In the genomic region with DNA sequence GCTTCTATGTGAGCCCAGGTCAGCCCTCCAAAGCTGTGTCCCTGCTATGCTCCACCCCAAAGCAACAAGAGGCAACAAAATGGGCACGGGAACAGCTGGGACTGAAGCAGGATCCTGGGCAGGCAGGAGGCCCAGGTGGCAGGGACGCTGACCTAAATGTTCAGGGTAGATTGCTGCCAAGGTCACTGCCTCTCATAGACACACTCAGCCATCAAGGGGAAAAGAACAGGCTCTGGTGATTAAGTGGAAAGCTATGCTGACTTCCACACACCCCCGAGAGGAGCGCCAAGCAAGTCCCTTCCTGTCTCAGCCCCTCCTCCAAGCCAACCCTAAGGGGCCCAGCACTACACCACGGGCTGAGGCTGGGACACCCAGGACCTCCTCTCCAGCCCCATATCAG, we compare ENCODE assay signal across 8 mouse cellular contexts.
A peak's percentile ranks its signal among the peaks of the same experiment; 100 is the strongest.
DNase-seq lines count a peak whose midpoint lies in the region; ATAC-seq and TF ChIP-seq lines count a peak whose summit lies in the region.

No protein-coding gene starts in this region.

- no peaks in the 10 kb centered on the region for H3K27me3 ChIP-seq in embryonic facial prominence, embryonic 12.5 days
- H3K27me3 ChIP-seq in hindbrain, postnatal 0 days (ENCODE audit: insufficient read depth, low read length) = no peaks in the 10 kb centered on the region
- H3K27me3 ChIP-seq in liver, embryonic 13.5 days = no peaks in the 10 kb centered on the region
- H3K27me3 ChIP-seq in midbrain, embryonic 14.5 days (ENCODE audit: control insufficient read depth, insufficient read depth, low read length) = no peaks in the 10 kb centered on the region

- no peak overlapping the region for H3K4me2 ChIP-seq in embryonic facial prominence, embryonic 12.5 days (replicated peaks)
- no peak overlapping the region for H3K4me2 ChIP-seq in hindbrain, postnatal 0 days (ENCODE audit: low read depth, low read length)
- H3K4me2 ChIP-seq in liver, embryonic 13.5 days = no peak overlapping the region
- no peak overlapping the region for H3K4me2 ChIP-seq in midbrain, embryonic 14.5 days (ENCODE audit: low read length)

- peak; percentile 89 to 95 for DNase-seq in adrenal gland, adult (ENCODE audit: inconsistent age in 2 of 2, low spot score in 1 of 2)
- no peak for DNase-seq in adrenal gland, adult 18-20 months (ENCODE audit: low spot score in 2 of 2)
- DNase-seq in hindbrain, postnatal 0 days (ENCODE audit: low spot score) = no peak
- DNase-seq in liver, embryonic 13.5 days = no peak
- no peak for DNase-seq in midbrain, embryonic 14.5 days
- no peak for DNase-seq in layer of hippocampus, adult 9-10 months (ENCODE audit: low spot score)
- DNase-seq in right cerebral cortex, postnatal 36 days (ENCODE audit: low spot score in 2 of 2) = no peak

- no peak for ATAC-seq in embryonic facial prominence, embryonic 12.5 days (ENCODE audit: insufficient number of reproducible peaks, insufficient read depth, low FRiP score, low TSS enrichment)
- ATAC-seq in hindbrain, postnatal 0 days = no peak
- peak; percentile 49; the same call in 1 of the 2 replicates for ATAC-seq in liver, embryonic 13.5 days (ENCODE audit: low read depth)
- ATAC-seq in midbrain, embryonic 14.5 days (ENCODE audit: low FRiP score, low TSS enrichment) = no peak

- H3K9me3 ChIP-seq in embryonic facial prominence, embryonic 12.5 days = 0 out of 2 replicates have a peak, but pooled peaks cover 3% of the 10 kb centered on the region
- H3K9me3 ChIP-seq in hindbrain, postnatal 0 days (ENCODE audit: low read length) = no peaks in the 10 kb centered on the region
- H3K9me3 ChIP-seq in liver, embryonic 13.5 days (replicated peaks) = no peaks in the 10 kb centered on the region
- H3K9me3 ChIP-seq in midbrain, embryonic 14.5 days (ENCODE audit: control insufficient read depth, low read length) = no peaks in the 10 kb centered on the region; the same call in 1 of the 2 replicates

- H3K9ac ChIP-seq in embryonic facial prominence, embryonic 12.5 days = no peak overlapping the region
- H3K9ac ChIP-seq in hindbrain, postnatal 0 days (replicated peaks; ENCODE audit: low read length) = no peak overlapping the region
- H3K9ac ChIP-seq in liver, embryonic 13.5 days = no peak overlapping the region
- H3K9ac ChIP-seq in midbrain, embryonic 14.5 days (replicated peaks; ENCODE audit: low read length) = no peak overlapping the region

- no peak for TF ChIP-seq CTCF in hindbrain, postnatal 0 days (IDR thresholded peaks at IDR 0.05; ENCODE audit: low read depth)

- H3K27ac ChIP-seq in embryonic facial prominence, embryonic 12.5 days = 0 out of 2 replicates have a peak overlapping the region, but pooled peaks have one; percentile 4
- H3K27ac ChIP-seq in hindbrain, postnatal 0 days = peak overlapping the region; percentile 46; the same call in 1 of the 2 replicates
- peak overlapping the region; percentile 15; the same call in 1 of the 2 replicates for H3K27ac ChIP-seq in liver, embryonic 13.5 days
- H3K27ac ChIP-seq in midbrain, embryonic 14.5 days (replicated peaks; ENCODE audit: low read depth, low read length) = no peak overlapping the region

- 37% methylated on average over 5 of the region's 5 CpGs for WGBS in embryonic facial prominence, embryonic 12.5 days
- 53% methylated on average over 5 of the region's 5 CpGs for WGBS in hindbrain, postnatal 0 days
- 31% methylated on average over 5 of the region's 5 CpGs for WGBS in liver, embryonic 13.5 days (ENCODE audit: insufficient replicate concordance)
- WGBS in midbrain, embryonic 14.5 days = 76% methylated on average over 5 of the region's 5 CpGs

- H3K36me3 ChIP-seq in embryonic facial prominence, embryonic 12.5 days = no peaks in the 10 kb centered on the region
- no peaks in the 10 kb centered on the region for H3K36me3 ChIP-seq in hindbrain, postnatal 0 days (ENCODE audit: insufficient read depth, low read length)
- H3K36me3 ChIP-seq in liver, embryonic 13.5 days = no peaks in the 10 kb centered on the region
- H3K36me3 ChIP-seq in midbrain, embryonic 14.5 days (ENCODE audit: control insufficient read depth, insufficient read depth, low read length) = no peaks in the 10 kb centered on the region

- no peak overlapping the region for H3K4me3 ChIP-seq in embryonic facial prominence, embryonic 12.5 days
- no peak overlapping the region for H3K4me3 ChIP-seq in hindbrain, postnatal 0 days (ENCODE audit: low read length)
- H3K4me3 ChIP-seq in liver, embryonic 13.5 days (replicated peaks) = no peak overlapping the region
- H3K4me3 ChIP-seq in midbrain, embryonic 14.5 days (replicated peaks; ENCODE audit: low read depth, low read length) = no peak overlapping the region

- peaks cover 26% of the 10 kb centered on the region for H3K4me1 ChIP-seq in embryonic facial prominence, embryonic 12.5 days
- H3K4me1 ChIP-seq in hindbrain, postnatal 0 days (ENCODE audit: insufficient read depth, low read length) = 0 out of 2 replicates have a peak, but pooled peaks cover 12% of the 10 kb centered on the region
- H3K4me1 ChIP-seq in liver, embryonic 13.5 days (replicated peaks) = peaks cover 32% of the 10 kb centered on the region
- H3K4me1 ChIP-seq in midbrain, embryonic 14.5 days (ENCODE audit: control insufficient read depth, insufficient read depth, low read length) = no peaks in the 10 kb centered on the region

Comparison
In these comparisons a context has a peak if more than half of its experiments do, and no peak if none do; other contexts are left out.
1. DNase-seq: peak in adrenal gland, adult (2 of 2); none in adrenal gland, adult 18-20 months (0 of 2), hindbrain, postnatal 0 days (single experiment), liver, embryonic 13.5 days (single experiment), midbrain, embryonic 14.5 days (single experiment), layer of hippocampus, adult 9-10 months (single experiment) and right cerebral cortex, postnatal 36 days (0 of 2).